Mouse (Mus musculus): ENCODE measurements at regions not wholly inside any gene's neighbourhood (a gene's known extent, or its start where the extent isn't known, plus 50 kb on each side); places are given as distances from the start of the nearest gene placed in this dataset.

GRCm38 (mm10) chr4:153767713-153768112, 189.3 kb upstream of the A430005L14Rik start:
- DNase-seq (ENCODE audit: low read depth, low spot score) = no peak
- Histone ChIP-seq H3K9ac (ENCODE audit: insufficient read depth, low read depth, low read length, poor library complexity, severe bottlenecking) (no peak overlapping the region), H3K36me3 (ENCODE audit: control insufficient read depth, insufficient read depth, low read length, poor library complexity, severe bottlenecking) (no peaks in the 10 kb centered on the region), H3K4me1 (ENCODE audit: control insufficient read depth in 2 of 2, insufficient read depth in 2 of 2, low read length in 2 of 2, poor library complexity in 1 of 2) (peaks cover 2 to 9% of the 10 kb centered on the region in 2 experiments; a peak in 2 of 4 replicates), H3K9me3 (ENCODE audit: control insufficient read depth, insufficient read depth, low read depth, low read length) (no peaks in the 10 kb centered on the region), H3K4me3 (ENCODE audit: insufficient read depth in 1 of 2, low read depth in 1 of 2, low read length in 2 of 2, poor library complexity in 1 of 2, severe bottlenecking in 1 of 2) (no peak overlapping the region), H3K27ac (ENCODE audit: insufficient read depth, low read depth, low read length, poor library complexity, severe bottlenecking) (no peak overlapping the region)
- TF ChIP-seq CHD2 (IDR thresholded peaks at IDR 0.05; ENCODE audit: low read depth, low read length) (no peak), ZNF384 (IDR thresholded peaks at IDR 0.05; ENCODE audit: low read depth, low read length) (no peak), ZC3H11A (IDR thresholded peaks at IDR 0.05; ENCODE audit: borderline replicate concordance, low read depth, low read length) (no peak), MAFK (IDR thresholded peaks at IDR 0.05; ENCODE audit: insufficient read depth, low read depth, low read length) (no peak), HCFC1 (IDR thresholded peaks at IDR 0.05; ENCODE audit: borderline replicate concordance, insufficient read depth, low read length) (no peak)
- in situ Hi-C loops (cut with MboI; ENCODE audit: low sequenced_read_pairs in 2 of 2, unreplicated experiment in 2 of 2) = no loop called here

GRCm38 (mm10) chr4:153768350-153768749, 188.7 kb upstream of the A430005L14Rik start:
- H3K9me3 ChIP-seq (ENCODE audit: control insufficient read depth, insufficient read depth, low read depth, low read length) = no peaks in the 10 kb centered on the region
- in situ Hi-C loops (cut with MboI; ENCODE audit: low sequenced_read_pairs in 2 of 2, unreplicated experiment in 2 of 2) = no loop called here
- DNase-seq (ENCODE audit: low read depth, low spot score) = no peak
- no peaks in the 10 kb centered on the region for H3K36me3 ChIP-seq (ENCODE audit: control insufficient read depth, insufficient read depth, low read length, poor library complexity, severe bottlenecking)
- no peak overlapping the region for H3K27ac ChIP-seq (ENCODE audit: insufficient read depth, low read depth, low read length, poor library complexity, severe bottlenecking)
- no peak overlapping the region for H3K9ac ChIP-seq (ENCODE audit: insufficient read depth, low read depth, low read length, poor library complexity, severe bottlenecking)
- H3K4me3 ChIP-seq (ENCODE audit: insufficient read depth in 1 of 2, low read depth in 1 of 2, low read length in 2 of 2, poor library complexity in 1 of 2, severe bottlenecking in 1 of 2) = no peak overlapping the region
- TF ChIP-seq HCFC1 (IDR thresholded peaks at IDR 0.05; ENCODE audit: borderline replicate concordance, insufficient read depth, low read length) (no peak), CHD2 (IDR thresholded peaks at IDR 0.05; ENCODE audit: low read depth, low read length) (no peak), ZC3H11A (IDR thresholded peaks at IDR 0.05; ENCODE audit: borderline replicate concordance, low read depth, low read length) (no peak), ZNF384 (IDR thresholded peaks at IDR 0.05; ENCODE audit: low read depth, low read length) (no peak), MAFK (IDR thresholded peaks at IDR 0.05; ENCODE audit: insufficient read depth, low read depth, low read length) (no peak)
- peaks cover 0 to 9% of the 10 kb centered on the region in 2 experiments; a peak in 2 of 4 replicates for H3K4me1 ChIP-seq (ENCODE audit: control insufficient read depth in 2 of 2, insufficient read depth in 2 of 2, low read length in 2 of 2, poor library complexity in 1 of 2)

GRCm38 (mm10) chr4:153770675-153771074, 186.4 kb upstream of the A430005L14Rik start:
- Histone ChIP-seq H3K9me3 (ENCODE audit: control insufficient read depth, insufficient read depth, low read depth, low read length) (no peaks in the 10 kb centered on the region), H3K4me3 (ENCODE audit: insufficient read depth in 1 of 2, low read depth in 1 of 2, low read length in 2 of 2, poor library complexity in 1 of 2, severe bottlenecking in 1 of 2) (no peak overlapping the region), H3K27ac (ENCODE audit: insufficient read depth, low read depth, low read length, poor library complexity, severe bottlenecking) (no peak overlapping the region), H3K9ac (ENCODE audit: insufficient read depth, low read depth, low read length, poor library complexity, severe bottlenecking) (no peak overlapping the region), H3K4me1 (ENCODE audit: control insufficient read depth in 2 of 2, insufficient read depth in 2 of 2, low read length in 2 of 2, poor library complexity in 1 of 2) (peaks cover 0 to 4% of the 10 kb centered on the region in 2 experiments; a peak in 1 of 4 replicates), H3K36me3 (ENCODE audit: control insufficient read depth, insufficient read depth, low read length, poor library complexity, severe bottlenecking) (no peaks in the 10 kb centered on the region)
- in situ Hi-C loops (cut with MboI; ENCODE audit: low sequenced_read_pairs in 2 of 2, unreplicated experiment in 2 of 2) = no loop called here
- TF ChIP-seq HCFC1 (IDR thresholded peaks at IDR 0.05; ENCODE audit: borderline replicate concordance, insufficient read depth, low read length) (no peak), MAFK (IDR thresholded peaks at IDR 0.05; ENCODE audit: insufficient read depth, low read depth, low read length) (no peak), ZNF384 (IDR thresholded peaks at IDR 0.05; ENCODE audit: low read depth, low read length) (no peak), ZC3H11A (IDR thresholded peaks at IDR 0.05; ENCODE audit: borderline replicate concordance, low read depth, low read length) (no peak), CHD2 (IDR thresholded peaks at IDR 0.05; ENCODE audit: low read depth, low read length) (no peak)
- no peak for DNase-seq (ENCODE audit: low read depth, low spot score)

- Histone ChIP-seq H3K9me3 (ENCODE audit: control insufficient read depth, insufficient read depth, low read depth, low read length) (no peaks in the 10 kb centered on the region), H3K27ac (ENCODE audit: insufficient read depth, low read depth, low read length, poor library complexity, severe bottlenecking) (no peak overlapping the region), H3K36me3 (ENCODE audit: control insufficient read depth, insufficient read depth, low read length, poor library complexity, severe bottlenecking) (no peaks in the 10 kb centered on the region), H3K4me1 (ENCODE audit: control insufficient read depth in 2 of 2, insufficient read depth in 2 of 2, low read length in 2 of 2, poor library complexity in 1 of 2) (peaks cover 0 to 2% of the 10 kb centered on the region in 2 experiments; a peak in 1 of 4 replicates), H3K9ac (ENCODE audit: insufficient read depth, low read depth, low read length, poor library complexity, severe bottlenecking) (no peak overlapping the region), H3K4me3 (ENCODE audit: insufficient read depth in 1 of 2, low read depth in 1 of 2, low read length in 2 of 2, poor library complexity in 1 of 2, severe bottlenecking in 1 of 2) (no peak overlapping the region)
- TF ChIP-seq HCFC1 (IDR thresholded peaks at IDR 0.05; ENCODE audit: borderline replicate concordance, insufficient read depth, low read length) = no peak
- TF ChIP-seq CHD2 (IDR thresholded peaks at IDR 0.05; ENCODE audit: low read depth, low read length) = no peak
- no peak for TF ChIP-seq ZC3H11A (IDR thresholded peaks at IDR 0.05; ENCODE audit: borderline replicate concordance, low read depth, low read length)
- no peak for TF ChIP-seq ZNF384 (IDR thresholded peaks at IDR 0.05; ENCODE audit: low read depth, low read length)
- no peak for TF ChIP-seq MAFK (IDR thresholded peaks at IDR 0.05; ENCODE audit: insufficient read depth, low read depth, low read length)
- no peak for DNase-seq (ENCODE audit: low read depth, low spot score)
- in situ Hi-C loops (cut with MboI; ENCODE audit: low sequenced_read_pairs in 2 of 2, unreplicated experiment in 2 of 2) = no loop called here
These were observed 176.5 kb upstream of the A430005L14Rik start for GRCm38 (mm10) chr4:153780501-153780900.

GRCm38 (mm10) chr4:153781271-153781670, 175.8 kb upstream of the A430005L14Rik start:
- Histone ChIP-seq H3K9me3 (ENCODE audit: control insufficient read depth, insufficient read depth, low read depth, low read length) (no peaks in the 10 kb centered on the region), H3K4me3 (ENCODE audit: insufficient read depth in 1 of 2, low read depth in 1 of 2, low read length in 2 of 2, poor library complexity in 1 of 2, severe bottlenecking in 1 of 2) (no peak overlapping the region), H3K27ac (ENCODE audit: insufficient read depth, low read depth, low read length, poor library complexity, severe bottlenecking) (no peak overlapping the region), H3K36me3 (ENCODE audit: control insufficient read depth, insufficient read depth, low read length, poor library complexity, severe bottlenecking) (no peaks in the 10 kb centered on the region), H3K9ac (ENCODE audit: insufficient read depth, low read depth, low read length, poor library complexity, severe bottlenecking) (no peak overlapping the region), H3K4me1 (ENCODE audit: control insufficient read depth in 2 of 2, insufficient read depth in 2 of 2, low read length in 2 of 2, poor library complexity in 1 of 2) (peaks cover 0 to 2% of the 10 kb centered on the region in 2 experiments; a peak in 1 of 4 replicates)
- no peak for DNase-seq (ENCODE audit: low read depth, low spot score)
- TF ChIP-seq HCFC1 (IDR thresholded peaks at IDR 0.05; ENCODE audit: borderline replicate concordance, insufficient read depth, low read length) (no peak), ZC3H11A (IDR thresholded peaks at IDR 0.05; ENCODE audit: borderline replicate concordance, low read depth, low read length) (no peak), CHD2 (IDR thresholded peaks at IDR 0.05; ENCODE audit: low read depth, low read length) (no peak), MAFK (IDR thresholded peaks at IDR 0.05; ENCODE audit: insufficient read depth, low read depth, low read length) (0 out of 2 replicates have a peak, but pooled peaks have one; percentile 22)
- in situ Hi-C loops (cut with MboI; ENCODE audit: low sequenced_read_pairs in 2 of 2, unreplicated experiment in 2 of 2) = no loop called here
